Mouse (Mus musculus): ENCODE data around the gene Selp. TPM values are rescaled to one million over a fixed set of nuclear protein-coding genes. Genes with fewer than 3 reads are reported as not detected.

Selp gene
- total and polyA plus RNA-seq, 3 experiments, result 0.22 TPM; not detected in 2

DNA sequence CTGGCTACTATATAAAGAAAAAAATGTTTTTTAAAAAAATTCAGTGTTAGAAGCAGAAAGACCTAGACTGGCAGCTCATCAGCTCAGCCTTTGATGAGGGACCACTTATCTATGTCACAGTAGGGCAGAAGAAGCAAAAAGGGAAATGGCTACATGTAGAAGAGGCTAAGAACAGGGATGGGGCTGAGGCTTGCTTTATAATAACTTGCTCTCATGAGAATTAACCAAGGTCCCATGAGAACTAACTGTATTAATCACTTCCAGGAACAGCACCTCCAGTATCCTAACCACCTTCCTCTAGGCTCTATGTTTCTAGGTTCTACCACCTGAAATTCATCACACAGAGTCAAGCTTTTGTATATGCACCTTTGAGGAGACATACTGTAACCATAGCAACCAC lies 61.8 kb downstream of the Selp start:
- no peaks in the 10 kb centered on the region for H3K4me1 ChIP-seq (ENCODE audit: insufficient read depth, low read depth, low read length)
- no peak for DNase-seq (ENCODE audit: low spot score)
- no peak for TF ChIP-seq CTCF (IDR thresholded peaks at IDR 0.05; ENCODE audit: low read depth, low read length)
- no peak for TF ChIP-seq GATA2 (IDR thresholded peaks at IDR 0.05; ENCODE audit: borderline replicate concordance, low read depth, low read length)
- TF ChIP-seq POLR2AphosphoS5 (IDR thresholded peaks at IDR 0.05; ENCODE audit: insufficient replicate concordance, low read depth, low read length), result no peak
- no peak for TF ChIP-seq TAL1 (conservative IDR thresholded peaks at IDR 0.05; ENCODE audit: low read depth, low read length)
- no peak for TF ChIP-seq GATA1 (IDR thresholded peaks at IDR 0.05; ENCODE audit: borderline replicate concordance, low read length)
- H3K27me3 ChIP-seq (ENCODE audit: insufficient read depth, low read length), result no peaks in the 10 kb centered on the region
- no peak for ATAC-seq (ENCODE audit: extremely low read depth, insufficient number of reproducible peaks, low FRiP score, poor library complexity, severe bottlenecking)
- H3K4me3 ChIP-seq (ENCODE audit: low read depth, low read length), result no peak overlapping the region
- no peaks in the 10 kb centered on the region for H3K9me3 ChIP-seq (replicated peaks)
- H3K36me3 ChIP-seq (replicated peaks), result no peaks in the 10 kb centered on the region

DNA sequence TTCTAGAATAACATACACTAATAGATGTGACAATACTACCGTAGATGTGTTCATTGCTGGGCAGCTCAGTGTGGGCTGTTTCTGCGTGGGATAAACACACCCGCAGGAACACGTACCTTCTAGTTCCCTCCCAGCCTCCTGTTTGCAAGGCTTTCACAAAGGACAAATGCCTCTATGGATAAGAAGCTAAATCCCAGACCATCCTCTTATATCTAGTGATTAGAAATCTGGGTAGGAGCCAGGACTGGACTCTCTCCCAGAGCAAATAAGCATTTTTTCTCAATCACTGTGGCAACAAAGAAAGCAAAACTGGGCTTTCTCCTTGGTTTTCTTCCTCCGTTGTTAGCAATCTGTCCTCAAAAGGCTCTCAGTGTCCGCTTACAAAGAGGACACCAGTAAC lies 63.4 kb downstream of the Selp start:
- no peaks in the 10 kb centered on the region for H3K36me3 ChIP-seq (replicated peaks)

DNA sequence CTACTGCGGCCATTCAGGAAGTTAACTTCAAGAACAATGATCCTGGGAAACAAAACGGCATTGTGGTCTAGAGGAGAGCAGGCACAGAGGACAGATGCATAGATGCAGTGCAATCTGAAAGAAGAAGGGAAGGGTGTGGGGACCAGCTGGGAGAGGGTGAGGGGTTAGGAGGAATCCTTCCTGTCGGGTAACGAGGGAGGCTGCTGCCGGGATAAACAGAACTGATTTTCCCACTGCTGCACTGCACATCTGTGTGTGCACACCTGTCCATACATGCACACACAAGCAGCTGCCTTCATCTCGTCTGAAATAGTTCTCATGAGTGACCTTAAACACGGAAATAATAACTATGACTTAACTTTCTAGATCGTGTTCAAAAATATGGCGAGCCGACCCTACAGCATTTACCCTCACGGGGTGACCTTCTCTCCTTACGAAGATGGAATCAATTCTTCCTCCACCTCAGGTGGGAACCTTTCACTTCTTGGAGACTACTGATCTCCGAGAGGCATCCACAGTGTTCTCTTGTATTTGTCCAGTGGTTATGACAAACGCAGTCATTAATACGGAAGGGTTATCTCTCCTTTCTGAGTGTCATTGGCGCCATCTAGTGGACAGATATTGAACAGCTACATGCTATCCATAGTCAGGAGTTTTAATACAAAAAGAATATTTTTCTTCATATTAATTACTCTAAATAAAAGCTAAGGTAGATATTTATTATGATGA lies 69.2 kb downstream of the Selp start:
- Histone ChIP-seq H3K27me3 (ENCODE audit: insufficient read depth, low read length) (no peaks in the 10 kb centered on the region), H3K4me3 (ENCODE audit: low read depth, low read length) (no peak overlapping the region), H3K36me3 (replicated peaks) (no peaks in the 10 kb centered on the region), H3K4me1 (ENCODE audit: insufficient read depth, low read depth, low read length) (no peaks in the 10 kb centered on the region), H3K9me3 (replicated peaks) (no peaks in the 10 kb centered on the region)
- DNase-seq (ENCODE audit: low spot score) (peak; percentile 8), ATAC-seq (ENCODE audit: extremely low read depth, insufficient number of reproducible peaks, low FRiP score, poor library complexity, severe bottlenecking) (peak; percentile 49; the same call in 1 of the 2 replicates)
- TF ChIP-seq CTCF (IDR thresholded peaks at IDR 0.05; ENCODE audit: low read depth, low read length), result no peak
- TF ChIP-seq GATA2 (IDR thresholded peaks at IDR 0.05; ENCODE audit: borderline replicate concordance, low read depth, low read length), result no peak
- no peak for TF ChIP-seq TAL1 (conservative IDR thresholded peaks at IDR 0.05; ENCODE audit: low read depth, low read length)
- no peak for TF ChIP-seq POLR2AphosphoS5 (IDR thresholded peaks at IDR 0.05; ENCODE audit: insufficient replicate concordance, low read depth, low read length)
- TF ChIP-seq GATA1 (IDR thresholded peaks at IDR 0.05; ENCODE audit: borderline replicate concordance, low read length), result no peak

More for the DNA sequence above, 63.4 kb downstream of the Selp start:
- H3K4me1 ChIP-seq (ENCODE audit: insufficient read depth, low read depth, low read length), result no peaks in the 10 kb centered on the region
- no peaks in the 10 kb centered on the region for H3K27me3 ChIP-seq (ENCODE audit: insufficient read depth, low read length)
- no peak for DNase-seq (ENCODE audit: low spot score)
- no peaks in the 10 kb centered on the region for H3K9me3 ChIP-seq (replicated peaks)
- no peak for TF ChIP-seq GATA2 (IDR thresholded peaks at IDR 0.05; ENCODE audit: borderline replicate concordance, low read depth, low read length)
- no peak for TF ChIP-seq POLR2AphosphoS5 (IDR thresholded peaks at IDR 0.05; ENCODE audit: insufficient replicate concordance, low read depth, low read length)
- TF ChIP-seq GATA1 (IDR thresholded peaks at IDR 0.05; ENCODE audit: borderline replicate concordance, low read length), result no peak
- TF ChIP-seq CTCF (IDR thresholded peaks at IDR 0.05; ENCODE audit: low read depth, low read length), result no peak
- no peak for TF ChIP-seq TAL1 (conservative IDR thresholded peaks at IDR 0.05; ENCODE audit: low read depth, low read length)
- H3K4me3 ChIP-seq (ENCODE audit: low read depth, low read length), result no peak overlapping the region
- ATAC-seq (ENCODE audit: extremely low read depth, insufficient number of reproducible peaks, low FRiP score, poor library complexity, severe bottlenecking), result no peak

DNA sequence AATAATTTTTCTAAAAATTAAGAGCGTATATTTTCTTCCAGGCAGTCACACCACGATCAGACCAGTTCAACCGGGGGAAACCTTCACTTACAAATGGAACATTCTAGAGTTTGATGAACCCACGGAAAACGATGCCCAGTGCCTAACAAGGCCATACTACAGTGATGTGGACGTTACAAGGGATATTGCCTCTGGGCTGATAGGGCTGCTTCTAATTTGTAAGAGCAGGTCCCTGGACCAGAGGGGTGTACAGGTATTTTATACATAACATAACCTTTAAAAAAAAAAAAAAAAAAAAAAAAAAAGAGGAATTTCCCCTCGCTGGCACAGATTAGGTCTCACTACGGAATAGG lies 69.8 kb downstream of the Selp start:
- H3K4me1 ChIP-seq (ENCODE audit: insufficient read depth, low read depth, low read length), result no peaks in the 10 kb centered on the region
- no peaks in the 10 kb centered on the region for H3K27me3 ChIP-seq (ENCODE audit: insufficient read depth, low read length)
- no peak for DNase-seq (ENCODE audit: low spot score)
- H3K4me3 ChIP-seq (ENCODE audit: low read depth, low read length), result no peak overlapping the region
- no peaks in the 10 kb centered on the region for H3K36me3 ChIP-seq (replicated peaks)
- TF ChIP-seq CTCF (IDR thresholded peaks at IDR 0.05; ENCODE audit: low read depth, low read length) (no peak), GATA1 (IDR thresholded peaks at IDR 0.05; ENCODE audit: borderline replicate concordance, low read length) (no peak), TAL1 (conservative IDR thresholded peaks at IDR 0.05; ENCODE audit: low read depth, low read length) (no peak), POLR2AphosphoS5 (IDR thresholded peaks at IDR 0.05; ENCODE audit: insufficient replicate concordance, low read depth, low read length) (no peak), GATA2 (IDR thresholded peaks at IDR 0.05; ENCODE audit: borderline replicate concordance, low read depth, low read length) (no peak)
- ATAC-seq (ENCODE audit: extremely low read depth, insufficient number of reproducible peaks, low FRiP score, poor library complexity, severe bottlenecking), result no peak
- no peaks in the 10 kb centered on the region for H3K9me3 ChIP-seq (replicated peaks)

DNA sequence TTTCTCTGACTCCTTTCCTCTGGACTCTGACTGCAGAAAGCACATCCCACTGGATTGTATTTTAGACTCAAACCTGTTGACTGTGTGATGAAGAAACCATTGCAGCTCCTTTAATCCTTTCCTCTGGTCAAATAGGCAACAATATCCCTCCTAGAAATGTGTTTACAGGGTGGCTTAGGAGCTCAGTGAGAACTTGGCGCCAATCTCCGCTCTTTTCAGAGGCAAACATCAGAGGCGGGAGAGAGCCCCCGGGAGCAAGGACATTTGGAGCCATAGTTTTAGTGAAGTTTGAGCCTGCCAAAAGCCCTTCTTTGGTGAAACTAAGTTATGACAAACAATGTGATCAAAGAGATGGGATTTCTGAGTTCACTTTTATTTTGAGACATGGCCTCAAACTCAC lies 70.3 kb downstream of the Selp start:
- TF ChIP-seq POLR2AphosphoS5 (IDR thresholded peaks at IDR 0.05; ENCODE audit: insufficient replicate concordance, low read depth, low read length) (no peak), CTCF (IDR thresholded peaks at IDR 0.05; ENCODE audit: low read depth, low read length) (no peak), GATA1 (IDR thresholded peaks at IDR 0.05; ENCODE audit: borderline replicate concordance, low read length) (no peak), TAL1 (conservative IDR thresholded peaks at IDR 0.05; ENCODE audit: low read depth, low read length) (no peak), GATA2 (IDR thresholded peaks at IDR 0.05; ENCODE audit: borderline replicate concordance, low read depth, low read length) (no peak)
- DNase-seq (ENCODE audit: low spot score), result no peak
- no peak overlapping the region for H3K4me3 ChIP-seq (ENCODE audit: low read depth, low read length)
- no peaks in the 10 kb centered on the region for H3K27me3 ChIP-seq (ENCODE audit: insufficient read depth, low read length)
- no peaks in the 10 kb centered on the region for H3K36me3 ChIP-seq (replicated peaks)
- no peaks in the 10 kb centered on the region for H3K9me3 ChIP-seq (replicated peaks)
- no peak for ATAC-seq (ENCODE audit: extremely low read depth, insufficient number of reproducible peaks, low FRiP score, poor library complexity, severe bottlenecking)
- H3K4me1 ChIP-seq (ENCODE audit: insufficient read depth, low read depth, low read length), result no peaks in the 10 kb centered on the region

DNA sequence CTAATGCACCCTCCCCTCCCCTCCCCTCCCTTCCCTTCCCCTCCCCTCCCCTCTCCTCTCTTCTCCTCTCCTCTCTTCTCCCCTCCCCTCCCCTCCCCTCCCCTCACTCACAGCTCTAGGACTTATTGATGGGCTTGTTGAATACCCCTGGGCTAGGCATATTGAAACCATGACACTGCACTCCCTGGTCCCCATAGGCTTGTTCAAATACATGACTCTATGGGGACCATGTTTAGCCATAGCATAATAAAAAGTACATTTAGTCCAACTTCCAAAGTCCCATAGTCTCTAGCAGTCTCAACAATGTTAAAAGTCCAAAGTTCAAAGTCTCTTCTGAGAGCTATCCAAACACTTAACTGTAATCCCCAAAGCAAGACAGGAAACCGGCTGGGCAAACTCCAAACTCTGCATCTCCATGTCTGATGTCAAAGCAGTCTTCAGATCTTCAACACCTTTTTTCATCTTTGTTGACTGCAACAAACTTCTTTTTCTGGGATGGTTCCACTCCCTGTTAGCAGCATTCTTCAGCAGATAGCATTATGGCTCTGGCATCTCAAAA lies 72.0 kb downstream of the Selp start:
- TF ChIP-seq TAL1 (conservative IDR thresholded peaks at IDR 0.05; ENCODE audit: low read depth, low read length), result no peak
- no peak for TF ChIP-seq GATA2 (IDR thresholded peaks at IDR 0.05; ENCODE audit: borderline replicate concordance, low read depth, low read length)
- TF ChIP-seq POLR2AphosphoS5 (IDR thresholded peaks at IDR 0.05; ENCODE audit: insufficient replicate concordance, low read depth, low read length), result no peak
- TF ChIP-seq GATA1 (IDR thresholded peaks at IDR 0.05; ENCODE audit: borderline replicate concordance, low read length), result no peak
- no peak for TF ChIP-seq CTCF (IDR thresholded peaks at IDR 0.05; ENCODE audit: low read depth, low read length)
- no peaks in the 10 kb centered on the region for H3K27me3 ChIP-seq (ENCODE audit: insufficient read depth, low read length)
- no peaks in the 10 kb centered on the region for H3K36me3 ChIP-seq (replicated peaks)
- no peaks in the 10 kb centered on the region for H3K4me1 ChIP-seq (ENCODE audit: insufficient read depth, low read depth, low read length)
- H3K4me3 ChIP-seq (ENCODE audit: low read depth, low read length), result no peak overlapping the region
- ATAC-seq (ENCODE audit: extremely low read depth, insufficient number of reproducible peaks, low FRiP score, poor library complexity, severe bottlenecking) (no peak), DNase-seq (ENCODE audit: low spot score) (no peak)
- no peaks in the 10 kb centered on the region for H3K9me3 ChIP-seq (replicated peaks)
